Mouse (Mus musculus) heart, postnatal 36 days (tissue): ENCODE measurements at regions not wholly inside any gene's neighbourhood (a gene's known extent, or its start where the extent isn't known, plus 50 kb on each side); places are given as distances from the start of the nearest gene placed in this dataset.
A peak's percentile ranks its signal among the peaks of the same experiment; 100 is the strongest.

Experiments
- DNase-seq, 2 experiments: peaks; one replicate each; pipeline ENCODE4 v3.0.0; 2021 to 2022
- intact Hi-C: fragments of 180-260 bp; cut with DNase I; formaldehyde crosslinking; loops from one replicate; pipeline ENCODE4 v1.15.1; 2025

DNA sequence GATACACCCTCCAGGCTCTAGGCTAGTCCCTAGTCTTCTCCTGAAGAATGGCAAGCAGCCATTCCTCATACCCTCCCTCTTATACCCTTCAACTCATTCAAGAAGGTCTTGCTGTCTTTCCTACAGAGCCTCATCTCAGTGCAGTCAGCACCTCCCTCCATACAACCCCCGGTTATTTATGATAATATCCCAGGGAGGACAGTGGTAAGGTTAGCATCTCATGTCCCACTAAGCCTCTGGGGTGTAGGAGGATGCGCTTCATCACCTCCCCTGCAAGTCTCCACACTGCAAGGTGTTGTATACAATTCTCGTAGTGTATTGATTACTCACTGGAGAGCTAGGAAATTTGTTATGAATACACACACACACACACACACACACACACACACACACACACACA, 80.2 kb upstream of the Shisa6 start:
- intact Hi-C loops, result no loop called here

DNA sequence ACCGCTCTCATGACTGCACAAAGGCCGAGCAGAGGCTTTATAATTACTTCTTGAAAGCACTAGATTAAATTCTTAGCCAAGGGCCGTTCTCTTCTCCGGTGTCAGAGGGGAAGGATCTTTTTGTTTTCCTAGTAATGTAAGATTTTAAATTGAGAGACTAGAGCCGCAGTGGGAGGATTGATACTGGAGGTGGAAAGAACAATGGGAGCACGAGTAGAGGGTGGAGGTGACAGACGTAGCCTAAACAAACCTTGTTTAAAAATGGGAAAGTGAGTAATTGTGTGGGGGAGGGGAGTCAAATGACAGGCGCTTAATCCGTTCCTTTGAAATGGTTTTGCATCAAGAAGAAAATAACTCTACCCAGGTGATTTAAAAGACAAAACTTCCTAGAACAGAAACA, 80.9 kb upstream of the Shisa6 start:
- intact Hi-C loops, result no loop called here
- no peak for DNase-seq

More for the DNA sequence above, 80.2 kb upstream of the Shisa6 start:
- DNase-seq, result no peak

DNA sequence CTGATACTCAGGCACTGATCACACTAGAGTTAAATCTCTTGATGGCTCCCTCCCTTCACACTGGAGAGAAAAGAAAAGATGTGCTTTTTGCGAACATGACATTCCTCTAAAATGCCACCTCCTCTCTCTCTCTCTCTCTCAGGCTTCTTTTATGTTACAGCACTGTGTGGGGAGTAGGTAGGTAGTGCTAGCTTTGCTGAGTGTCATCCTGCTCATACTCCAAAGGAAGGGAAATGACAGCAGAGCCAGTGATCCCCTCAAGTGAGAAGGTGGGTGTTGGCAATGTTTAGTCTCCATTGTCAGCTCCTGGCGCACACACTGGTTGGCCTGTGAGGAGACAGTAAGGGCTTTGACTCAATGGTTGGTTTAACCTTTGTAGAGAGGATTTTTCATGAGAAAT, 84.0 kb upstream of the Shisa6 start:
- DNase-seq, result no peak
- intact Hi-C loops, result no loop called here

DNA sequence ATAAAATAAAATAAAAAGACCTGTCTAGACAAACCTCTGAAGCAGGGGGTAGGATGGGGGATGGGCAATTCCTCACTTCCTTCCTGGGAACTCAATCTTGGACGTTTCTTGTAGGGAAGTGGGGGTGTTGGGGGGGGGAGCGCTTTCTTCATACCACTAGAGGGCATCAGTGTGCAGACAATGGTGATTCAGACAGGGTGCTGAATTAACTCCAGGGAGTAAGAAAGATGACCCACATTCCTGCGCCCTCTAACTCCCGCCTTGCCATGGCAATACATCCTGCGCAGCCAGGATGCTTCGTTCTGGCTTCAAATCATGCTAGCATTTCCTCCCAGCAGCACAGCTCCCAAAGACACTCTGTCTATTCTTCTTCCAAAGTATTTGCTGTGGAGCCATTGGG, 87.4 kb upstream of the Shisa6 start:
- peak in 1 of 2 experiments; percentile 2 for DNase-seq
- intact Hi-C loops, result loop anchor here (1.0 kb wide), 1 partner anchor 258 kb away; no protein-coding TSS in a partner anchor

DNA sequence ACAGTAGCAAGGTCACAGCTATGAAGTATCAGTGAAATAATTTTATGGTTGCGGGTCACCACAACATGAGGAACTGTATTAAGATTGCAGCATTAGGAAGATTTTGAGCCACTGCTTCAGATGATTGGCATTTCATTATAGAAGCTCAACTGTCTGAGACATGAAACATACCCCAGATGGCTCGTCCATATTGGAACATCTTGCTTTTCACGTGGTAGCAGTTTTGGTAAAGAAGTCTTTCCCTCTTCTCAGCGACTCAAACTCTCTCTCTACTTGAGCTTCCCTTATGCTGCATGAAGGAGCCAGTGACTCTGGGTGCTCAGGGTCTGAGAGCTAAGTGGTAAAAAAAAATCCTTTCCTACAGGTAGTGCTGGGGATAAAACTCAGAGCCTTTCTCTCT, 99.7 kb upstream of the Shisa6 start:
- DNase-seq, result no peak
- intact Hi-C loops, result no loop called here

DNA sequence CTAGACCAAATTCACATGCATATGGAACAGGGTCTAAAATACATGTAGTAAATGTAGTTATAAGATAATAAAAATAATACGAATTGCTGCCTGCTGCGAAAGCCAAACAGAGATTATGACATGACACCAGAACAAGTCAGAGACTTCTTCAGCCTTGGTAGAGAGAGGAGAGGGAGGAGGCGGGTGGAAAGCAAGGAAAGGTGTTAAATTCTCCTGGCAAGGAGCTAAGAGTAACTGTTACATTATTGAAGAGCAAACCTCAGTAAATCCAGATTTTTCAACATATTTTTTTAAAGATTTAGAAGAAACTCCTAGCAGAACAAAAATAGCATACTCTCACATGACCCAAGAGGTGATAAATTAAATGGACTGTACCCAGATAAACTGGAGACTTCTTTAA, 131.0 kb upstream of the Shisa6 start:
- intact Hi-C loops, result no loop called here
- no peak for DNase-seq

DNA sequence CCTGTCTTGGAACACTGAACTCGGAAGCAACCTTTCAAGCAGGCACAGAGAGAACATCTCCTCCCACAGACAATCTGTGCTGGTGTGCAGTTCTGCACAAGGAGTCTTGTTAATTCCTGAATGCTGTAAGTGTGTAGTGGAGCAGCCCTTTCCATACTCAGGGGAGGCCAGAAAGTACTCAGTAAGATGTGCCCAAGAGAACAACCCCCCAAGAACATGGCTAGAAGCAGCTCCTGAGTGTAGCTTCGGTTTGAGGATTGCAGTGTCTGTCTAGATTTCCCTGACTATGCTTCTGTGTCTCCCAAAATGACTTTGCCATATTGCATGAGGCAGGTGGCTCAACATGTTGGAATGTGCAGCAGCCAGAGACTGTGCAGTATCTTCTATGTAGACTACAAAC, 148.8 kb upstream of the Shisa6 start:
- intact Hi-C loops, result no loop called here

DNA sequence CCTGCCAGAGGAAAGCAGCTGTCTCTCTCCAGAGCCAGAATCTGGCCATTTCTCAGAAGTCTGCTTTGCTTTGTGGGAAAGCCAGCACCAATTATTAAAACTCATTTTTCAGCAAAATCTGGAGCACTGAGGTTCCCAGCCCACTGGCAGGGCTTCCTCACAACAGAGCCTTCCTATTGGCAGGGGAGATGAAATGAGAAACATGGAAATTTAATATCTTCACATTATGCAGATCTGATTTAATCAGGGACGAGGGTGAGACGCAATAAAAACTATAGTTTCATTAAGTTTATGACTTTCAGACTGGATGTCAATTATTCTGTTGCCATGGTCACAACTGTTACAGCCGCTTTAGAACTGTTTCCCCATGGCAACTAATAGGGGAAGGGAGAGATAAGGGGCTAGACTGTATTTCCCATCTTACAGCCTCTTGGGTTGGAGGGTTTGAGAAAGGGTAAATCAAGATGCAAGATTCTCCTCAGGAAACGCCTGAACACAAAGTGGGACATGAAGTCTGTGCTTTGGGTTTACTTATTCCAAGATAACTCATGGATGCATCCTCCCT, 154.4 kb upstream of the Shisa6 start:
- intact Hi-C loops, result no loop called here
- no peak for DNase-seq

More for the DNA sequence above, 148.8 kb upstream of the Shisa6 start:
- DNase-seq, result no peak

DNA sequence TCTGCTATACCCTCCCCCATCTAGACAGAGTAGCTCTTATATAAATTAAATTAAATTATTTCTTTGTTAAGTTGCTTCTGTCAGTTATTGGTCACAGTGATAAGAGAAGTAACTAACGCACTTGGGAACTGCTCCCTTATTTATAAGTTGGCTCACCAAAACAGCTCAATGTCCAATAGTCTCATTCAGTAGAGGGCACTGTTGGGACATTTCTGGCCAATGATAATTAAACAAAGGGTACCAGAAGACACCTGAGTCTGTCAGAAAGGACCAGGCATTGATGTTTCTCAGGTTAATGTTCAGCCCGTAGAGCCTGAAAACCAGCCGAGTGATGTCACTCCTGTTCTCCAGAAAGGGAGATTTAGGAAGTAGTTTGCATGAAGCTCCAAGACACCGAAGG, 156.1 kb upstream of the Shisa6 start:
- intact Hi-C loops, result no loop called here
- DNase-seq, result no peak

DNA sequence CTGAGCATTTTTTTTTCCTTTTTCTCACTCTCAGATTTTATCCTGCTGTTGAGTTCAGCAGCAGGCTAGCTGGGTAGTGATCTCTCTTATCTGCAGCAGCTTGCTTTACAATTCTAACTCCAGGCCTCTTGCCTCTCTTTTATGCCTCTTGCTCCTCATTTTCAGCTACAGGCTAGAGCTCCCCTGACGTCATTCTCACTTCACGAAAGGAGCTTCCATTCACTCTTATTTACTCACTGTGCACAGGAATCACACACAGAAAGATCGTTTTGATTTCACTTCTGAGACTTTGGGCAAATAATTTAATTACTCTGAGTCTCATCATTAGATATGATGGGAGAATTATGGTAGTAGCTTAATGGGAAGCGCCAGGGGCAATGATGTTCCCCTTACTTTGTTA, 158.4 kb upstream of the Shisa6 start:
- intact Hi-C loops, result no loop called here
- no peak for DNase-seq

DNA sequence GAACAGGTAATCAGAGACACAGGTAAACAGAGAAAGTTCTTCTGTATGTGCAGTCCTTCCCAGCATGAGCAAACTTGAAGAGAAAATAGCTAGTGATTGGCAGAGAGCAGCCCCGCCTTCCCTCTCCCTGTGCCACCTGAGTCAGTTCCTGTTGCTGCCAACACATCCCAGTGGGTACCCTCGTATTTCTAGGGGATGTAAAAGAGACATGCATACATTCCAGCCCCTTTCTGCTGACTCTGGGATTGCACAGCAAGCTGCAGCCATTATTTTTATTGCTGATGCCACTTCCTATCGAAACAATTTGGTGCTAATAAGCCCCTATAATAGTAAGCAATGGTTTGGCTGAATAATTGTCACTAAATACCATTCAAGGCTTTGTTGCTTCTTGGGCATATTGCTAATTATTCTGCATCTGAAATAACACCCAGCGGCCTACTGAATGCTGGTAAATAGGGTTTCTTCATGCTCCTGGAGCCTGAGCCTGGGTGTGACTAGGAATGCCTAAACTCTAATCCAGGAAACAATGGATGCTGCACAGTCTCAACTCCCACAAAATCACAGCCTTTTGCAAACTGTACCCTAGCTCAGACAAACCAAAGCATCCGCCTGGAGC, 169.0 kb upstream of the Shisa6 start:
- DNase-seq, result no peak
- intact Hi-C loops, result no loop called here

DNA sequence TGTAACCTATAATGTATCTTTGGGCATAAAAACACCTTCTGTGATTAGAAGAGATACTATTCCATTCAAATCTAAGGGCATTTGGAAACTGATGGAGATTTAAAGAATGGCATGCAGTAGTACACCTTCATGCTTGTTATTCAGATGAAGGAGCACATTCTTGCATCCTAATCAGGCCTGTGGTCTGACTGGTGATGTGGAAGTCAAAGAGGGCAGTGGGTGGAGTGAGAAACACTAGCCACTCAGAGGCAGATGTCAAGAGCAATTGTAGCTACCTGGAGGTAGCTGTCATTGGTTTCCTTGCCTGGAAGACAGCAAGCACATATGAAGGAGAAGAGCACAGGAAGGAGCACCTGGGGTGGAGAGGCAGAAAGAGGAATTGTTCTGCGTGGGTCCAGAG, 171.0 kb upstream of the Shisa6 start:
- no peak for DNase-seq
- intact Hi-C loops, result no loop called here

DNA sequence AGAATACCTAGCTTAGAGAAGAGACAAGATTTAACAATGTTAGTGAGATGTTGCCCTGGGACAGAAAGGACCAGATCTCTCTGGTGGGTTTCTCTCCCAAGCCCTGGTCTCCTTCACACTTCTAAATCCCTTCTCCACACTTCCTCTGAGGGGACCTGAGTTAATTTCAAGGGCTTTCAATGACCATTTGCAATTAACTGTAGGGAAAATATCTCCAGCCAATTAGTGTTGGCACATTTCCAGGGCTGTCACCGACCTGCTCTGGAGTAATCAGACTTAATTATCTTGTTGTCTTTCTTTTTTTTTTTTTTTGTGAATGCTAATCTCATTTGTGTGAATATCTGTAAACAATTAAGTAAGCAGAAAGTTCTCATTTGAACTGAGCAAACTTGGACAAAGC, 166.3 kb upstream of the Pirt start:
- intact Hi-C loops, result no loop called here
- DNase-seq, result no peak

DNA sequence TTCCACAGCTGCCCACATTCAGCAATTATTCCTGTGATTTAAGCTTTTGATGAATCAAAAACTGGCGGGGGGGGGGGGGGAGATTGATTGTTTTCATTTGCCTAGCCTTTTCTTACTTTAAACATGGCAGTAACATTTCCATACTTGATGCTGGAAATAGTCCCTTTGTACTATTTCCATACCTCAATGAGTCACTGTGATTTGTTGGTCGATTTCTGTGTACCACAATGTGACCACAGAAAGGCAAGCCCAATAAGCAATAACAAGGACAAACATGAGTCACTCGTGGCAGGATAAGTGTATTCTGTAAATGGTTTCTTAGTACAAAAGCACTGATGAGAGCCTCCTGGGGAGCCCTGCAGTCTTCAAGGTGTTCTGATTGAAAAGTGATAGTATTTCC, 121.8 kb upstream of the Pirt start:
- no peak for DNase-seq
- intact Hi-C loops, result no loop called here

DNA sequence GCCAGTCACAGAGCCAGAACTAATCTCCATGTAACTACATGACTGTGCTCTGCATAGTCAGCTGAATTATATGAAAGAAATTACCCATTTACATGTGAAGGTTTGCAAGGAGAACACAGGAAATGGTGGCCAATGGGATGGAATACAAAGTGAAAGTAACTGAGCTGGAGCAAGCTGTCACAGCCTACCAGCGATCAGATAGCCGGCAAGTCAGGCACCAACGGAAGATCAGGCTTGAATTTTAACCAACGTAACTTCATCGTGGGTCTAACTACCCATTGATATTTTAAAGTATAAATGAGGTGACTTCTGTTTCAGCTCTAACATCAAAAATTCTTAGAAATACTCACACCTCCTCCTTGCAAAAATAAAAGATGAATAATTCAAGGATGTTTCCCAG, 104.9 kb upstream of the Pirt start:
- no peak for DNase-seq
- intact Hi-C loops, result no loop called here

DNA sequence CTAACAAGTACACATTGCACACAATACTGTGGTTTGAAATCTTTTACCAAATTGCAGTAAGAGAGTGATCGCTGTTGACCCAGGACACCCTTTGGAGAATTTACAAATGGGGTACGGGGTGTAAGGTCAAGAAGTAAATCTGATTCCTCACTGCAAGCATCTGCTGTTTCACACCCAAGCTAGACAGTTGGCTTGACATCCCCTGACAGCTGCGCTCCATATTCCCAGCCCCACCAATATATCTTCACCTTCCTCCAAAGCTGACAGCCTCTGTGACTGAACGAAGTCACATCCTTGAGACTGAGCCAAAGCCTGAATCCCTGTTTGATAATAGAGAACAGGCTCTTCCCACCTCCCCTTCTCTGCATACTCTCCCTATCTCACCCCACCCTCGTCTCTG, 98.5 kb upstream of the Pirt start:
- intact Hi-C loops, result no loop called here
- DNase-seq, result no peak

DNA sequence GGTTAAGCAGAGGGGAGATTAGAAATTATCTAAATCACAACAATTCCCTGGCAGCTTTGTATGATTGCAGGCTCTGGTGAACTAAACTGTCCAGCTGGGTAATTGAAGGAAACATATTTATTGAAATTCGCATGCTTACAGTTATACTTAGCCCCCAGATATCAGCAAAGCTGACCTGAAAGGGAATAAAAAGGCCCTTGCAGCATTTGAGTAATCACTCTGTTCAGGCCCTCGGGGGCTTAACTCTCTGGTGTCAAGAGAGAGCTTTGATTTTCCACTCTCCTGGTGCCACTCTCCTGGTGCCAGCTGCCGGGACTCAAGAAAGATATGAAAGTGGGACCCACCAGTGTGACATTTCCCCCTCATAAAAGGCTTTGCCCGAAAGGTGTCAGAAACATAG, 98.0 kb upstream of the Pirt start:
- DNase-seq, result no peak
- intact Hi-C loops, result no loop called here

DNA sequence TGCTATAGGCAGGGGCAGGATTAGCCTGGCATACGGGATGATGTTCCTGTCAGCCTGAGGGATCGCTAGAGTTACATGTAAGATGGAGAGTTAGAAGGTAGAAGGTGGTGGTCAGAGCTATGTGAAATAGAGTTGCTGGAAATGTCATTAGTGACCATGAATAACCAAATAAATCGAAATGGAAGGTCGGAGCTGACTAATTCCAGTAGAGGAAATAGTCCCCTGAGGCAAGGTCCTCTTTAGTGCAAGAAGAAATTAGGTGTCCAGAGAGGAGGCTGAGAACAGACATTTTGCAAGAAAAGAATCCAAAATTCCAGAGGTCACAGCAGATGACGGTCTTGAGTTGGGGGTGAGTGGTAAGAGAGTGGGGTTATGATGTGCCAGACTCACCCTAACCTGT, 75.9 kb upstream of the Pirt start:
- DNase-seq, result no peak
- intact Hi-C loops, result no loop called here

DNA sequence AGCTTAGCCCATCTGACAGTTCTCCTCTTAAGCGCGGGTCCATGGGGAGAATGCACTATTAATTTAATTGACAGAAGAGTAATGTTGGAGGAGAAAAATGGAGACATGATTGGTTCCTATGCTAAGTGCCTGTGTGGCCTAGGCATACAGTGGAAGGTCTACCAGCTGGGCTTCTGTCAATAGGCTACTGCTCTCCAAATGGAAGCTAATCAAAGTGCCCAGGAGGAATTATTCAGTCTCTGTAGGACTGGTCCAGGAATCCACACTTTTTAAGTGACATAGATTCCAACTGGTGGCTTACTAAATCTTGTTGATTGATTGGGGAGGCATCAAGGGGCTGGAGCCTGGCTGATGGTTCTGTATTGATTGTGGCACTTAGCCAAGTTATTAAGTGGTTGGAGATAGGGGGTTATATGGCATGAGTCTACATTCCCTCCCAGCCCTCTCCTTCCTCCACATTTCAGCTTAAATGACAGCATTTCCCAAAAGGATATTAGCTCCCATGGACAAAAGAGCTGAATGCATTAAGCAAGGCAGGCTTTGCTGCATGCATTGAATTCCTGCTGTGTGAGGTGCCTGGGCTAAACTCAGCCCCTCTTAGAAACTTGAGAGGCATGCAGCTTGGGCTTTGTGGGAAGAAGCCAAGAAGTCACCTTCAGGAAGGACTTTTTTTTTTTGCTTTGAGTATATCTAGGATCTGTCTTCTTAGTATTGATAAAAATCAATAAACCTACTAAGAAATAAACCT, 75.0 kb upstream of the Pirt start:
- intact Hi-C loops, result no loop called here
- DNase-seq, result no peak

DNA sequence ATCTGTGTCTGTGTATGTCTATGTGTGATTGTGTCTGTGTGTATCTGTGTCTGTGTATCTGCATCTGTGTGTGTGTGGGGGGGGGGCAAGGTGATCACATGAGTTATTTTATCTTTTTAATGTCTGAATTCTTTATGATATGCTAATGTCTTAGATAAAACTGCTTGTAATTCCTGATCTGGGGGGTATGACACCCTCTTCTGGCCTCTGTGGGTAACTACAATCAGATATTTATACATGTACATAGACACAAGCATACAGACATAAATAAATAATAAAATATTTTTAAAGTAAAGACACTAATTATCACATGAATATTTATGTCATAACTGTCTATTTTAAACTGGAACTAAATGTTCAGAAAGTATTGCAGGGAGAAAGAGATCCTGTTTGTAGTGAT, 66.5 kb upstream of the Pirt start:
- DNase-seq, result no peak
- intact Hi-C loops, result no loop called here

DNA sequence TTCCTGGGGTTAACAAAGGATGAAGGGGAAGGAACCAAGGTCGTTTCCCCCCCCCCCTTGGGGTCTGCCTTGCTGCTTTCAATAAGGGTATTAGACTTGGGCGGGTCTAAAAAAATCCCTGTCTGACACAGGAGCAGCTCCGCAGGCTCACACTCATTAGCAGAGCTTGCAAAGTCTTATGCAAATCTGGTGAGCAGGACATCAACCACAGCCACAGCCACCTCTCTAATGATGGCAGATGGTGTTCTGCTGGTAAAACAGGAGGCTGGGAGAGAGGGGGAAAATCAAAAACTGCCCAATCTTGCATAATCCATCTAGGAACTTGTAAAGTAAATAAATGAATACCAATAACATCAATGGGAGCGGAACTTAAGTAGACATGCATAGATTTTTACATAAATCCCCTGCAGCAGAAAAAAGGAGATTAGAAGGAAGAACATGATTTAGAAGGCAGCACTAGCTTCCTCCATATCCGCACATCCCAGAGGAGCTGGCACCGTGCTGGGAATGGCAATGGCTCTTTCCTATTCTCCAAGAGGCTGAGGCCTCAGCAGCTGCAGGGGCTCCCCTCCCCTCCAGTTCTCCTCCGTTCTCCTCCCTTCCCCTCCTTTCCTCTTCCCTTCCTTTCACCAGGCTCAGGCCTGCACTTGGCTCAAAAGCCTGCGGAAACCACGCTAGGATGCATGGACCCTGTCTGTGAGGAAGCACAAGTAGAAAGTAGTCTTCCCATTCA, 65.6 kb upstream of the Pirt start:
- no peak for DNase-seq
- intact Hi-C loops, result no loop called here
